ENCODE assay signal across 8 mouse cellular contexts in genomic region chr5:129730344-129730743, GRCm38 (mm10). TPM values are rescaled to one million over a fixed set of nuclear protein-coding genes. Genes with fewer than 3 reads are reported as not detected.
A peak's percentile ranks its signal among the peaks of the same experiment; 100 is the strongest.
DNase-seq lines count a peak whose midpoint lies in the region; ATAC-seq and TF ChIP-seq lines count a peak whose summit lies in the region.

No protein-coding gene starts in this region.

- H3K36me3 ChIP-seq in embryonic facial prominence, embryonic 12.5 days = no peaks in the 10 kb centered on the region
- peaks cover 2% of the 10 kb centered on the region for H3K36me3 ChIP-seq in heart, embryonic 16.5 days (ENCODE audit: control insufficient read depth, insufficient read depth)
- H3K36me3 ChIP-seq in liver, adult 2 months (ENCODE audit: control insufficient read depth, insufficient read depth, low read length) = no peaks in the 10 kb centered on the region

- no peak overlapping the region for H3K4me2 ChIP-seq in embryonic facial prominence, embryonic 12.5 days (replicated peaks)
- H3K4me2 ChIP-seq in heart, embryonic 16.5 days (ENCODE audit: low read depth, low read length) = peak overlapping the region; percentile 55

- no peak overlapping the region for H3K4me3 ChIP-seq in embryonic facial prominence, embryonic 12.5 days
- H3K4me3 ChIP-seq in heart, embryonic 16.5 days (ENCODE audit: low read length) = 0 out of 2 replicates have a peak overlapping the region, but pooled peaks have one; percentile 17
- no peak overlapping the region for H3K4me3 ChIP-seq in liver, adult 2 months (ENCODE audit: insufficient read depth, low read depth, low read length)

- 0 out of 2 replicates have a peak overlapping the region, but pooled peaks have one; percentile 11 for H3K27ac ChIP-seq in embryonic facial prominence, embryonic 12.5 days
- H3K27ac ChIP-seq in heart, embryonic 16.5 days (ENCODE audit: low read length) = peak overlapping the region; percentile 95
- peak overlapping the region; percentile 17; the same call in 1 of the 2 replicates for H3K27ac ChIP-seq in liver, adult 2 months (replicated peaks; ENCODE audit: insufficient read depth, low read depth, low read length)

- peak; percentile 41 for DNase-seq in urinary bladder, postnatal 14 days (ENCODE audit: low spot score)
- no peak for DNase-seq in urinary bladder, postnatal 4 days (ENCODE audit: low spot score in 2 of 2)
- DNase-seq in liver, adult 2 months (ENCODE audit: extremely low read depth, low read depth, low spot score) = peak; percentile 62
- no peak for DNase-seq in c-Kit-positive CD71-positive TER-119-positive erythroid progenitor cells, embryonic 14.5 days (ENCODE audit: low spot score)
- DNase-seq in left cerebral cortex, adult 11 months (ENCODE audit: low spot score) = no peak
- no peak for DNase-seq in thymus, postnatal 10 days (ENCODE audit: low spot score in 2 of 2)

- H3K9me3 ChIP-seq in embryonic facial prominence, embryonic 12.5 days = no peaks in the 10 kb centered on the region
- no peaks in the 10 kb centered on the region for H3K9me3 ChIP-seq in heart, embryonic 16.5 days (replicated peaks; ENCODE audit: control insufficient read depth, low read length)

- H3K79me2 ChIP-seq in liver, adult 2 months (ENCODE audit: control insufficient read depth, insufficient read depth, low read length) = peaks cover 6% of the 10 kb centered on the region; the same call in 1 of the 2 replicates

- no peak overlapping the region; the same call in 1 of the 2 replicates for H3K9ac ChIP-seq in embryonic facial prominence, embryonic 12.5 days
- peak overlapping the region; percentile 14 for H3K9ac ChIP-seq in heart, embryonic 16.5 days (ENCODE audit: low read length)
- no peak overlapping the region for H3K9ac ChIP-seq in liver, adult 2 months (ENCODE audit: low read depth, low read length)

- no peak for ATAC-seq in embryonic facial prominence, embryonic 12.5 days (ENCODE audit: insufficient number of reproducible peaks, insufficient read depth, low FRiP score, low TSS enrichment)
- ATAC-seq in heart, embryonic 16.5 days (replicated peaks; ENCODE audit: extremely low read depth, insufficient read depth, low FRiP score) = peak; percentile 78

- no peaks in the 10 kb centered on the region for H3K27me3 ChIP-seq in embryonic facial prominence, embryonic 12.5 days
- no peaks in the 10 kb centered on the region for H3K27me3 ChIP-seq in heart, embryonic 16.5 days (ENCODE audit: control insufficient read depth, insufficient read depth, low read length)
- H3K27me3 ChIP-seq in liver, adult 2 months (ENCODE audit: control insufficient read depth, insufficient read depth, low read length) = no peaks in the 10 kb centered on the region

- peaks cover 20% of the 10 kb centered on the region; the same call in 1 of the 2 replicates for H3K4me1 ChIP-seq in embryonic facial prominence, embryonic 12.5 days
- peaks cover 38% of the 10 kb centered on the region for H3K4me1 ChIP-seq in heart, embryonic 16.5 days (ENCODE audit: control insufficient read depth, insufficient read depth, low read length)
- peaks cover 7% of the 10 kb centered on the region; the same call in 1 of the 2 replicates for H3K4me1 ChIP-seq in liver, adult 2 months (ENCODE audit: control insufficient read depth, insufficient read depth, low read length)

- no peak for TF ChIP-seq CTCF in liver, adult 2 months (IDR thresholded peaks at IDR 0.05; ENCODE audit: low read depth, low read length)

- 68% methylated on average over 11 of the region's 11 CpGs for WGBS in embryonic facial prominence, embryonic 12.5 days
- 22% methylated on average over 11 of the region's 11 CpGs for WGBS in heart, embryonic 16.5 days
- WGBS in liver, adult 2 months = 12% methylated on average over 11 of the region's 11 CpGs

- no peak for TF ChIP-seq POLR2A in liver, adult 2 months (IDR thresholded peaks at IDR 0.05; ENCODE audit: extremely low read depth, insufficient read depth, low read length)

RNA-seq across cellular contexts. Expression of gene Nipsnap2, which starts 5.5 kb away (rescaled TPM):
- 89.1 and 96.8 TPM in 2 replicates for polyA plus RNA-seq in embryonic facial prominence, embryonic 12.5 days (2016; fragmentation: Nextera tagmentation; extraction: Ambion mirVana)
- polyA plus RNA-seq in heart, embryonic 16.5 days (2015; fragmentation: Nextera tagmentation; extraction: Ambion mirVana) = 398 and 419 TPM in 2 replicates
- 15.0 and 15.2 TPM in 2 replicates for total RNA-seq in liver, adult 2 months (2014; rRNA removed)
- polyA plus RNA-seq in liver, adult 2 months (2012; rRNA removed) = 10.8 and 15.0 TPM in 2 replicates

RNA-seq across cellular contexts. Expression of gene Mrps17, which starts 15.0 kb away (rescaled TPM):
- polyA plus RNA-seq in embryonic facial prominence, embryonic 12.5 days (2016; fragmentation: Nextera tagmentation; extraction: Ambion mirVana) = 187 and 190 TPM in 2 replicates
- polyA plus RNA-seq in heart, embryonic 16.5 days (2015; fragmentation: Nextera tagmentation; extraction: Ambion mirVana) = 152 and 161 TPM in 2 replicates
- 55.5 and 60.8 TPM in 2 replicates for total RNA-seq in liver, adult 2 months (2014; rRNA removed)
- polyA plus RNA-seq in liver, adult 2 months (2012; rRNA removed) = 78.0 and 94.6 TPM in 2 replicates

RNA-seq across cellular contexts. Expression of gene Sept14, which starts 22.0 kb away (rescaled TPM):
- polyA plus RNA-seq in embryonic facial prominence, embryonic 12.5 days (2016; fragmentation: Nextera tagmentation; extraction: Ambion mirVana) = not detected in 2 replicates
- polyA plus RNA-seq in heart, embryonic 16.5 days (2015; fragmentation: Nextera tagmentation; extraction: Ambion mirVana) = not detected in 2 replicates
- total RNA-seq in liver, adult 2 months (2014; rRNA removed) = not detected in 2 replicates
- not detected in 2 replicates for polyA plus RNA-seq in liver, adult 2 months (2012; rRNA removed)

RNA-seq across cellular contexts. Expression of gene Psph, which starts 56.9 kb away (rescaled TPM):
- polyA plus RNA-seq in embryonic facial prominence, embryonic 12.5 days (2016; fragmentation: Nextera tagmentation; extraction: Ambion mirVana) = 30.0 and 31.7 TPM in 2 replicates
- polyA plus RNA-seq in heart, embryonic 16.5 days (2015; fragmentation: Nextera tagmentation; extraction: Ambion mirVana) = 27.7 and 33.4 TPM in 2 replicates
- total RNA-seq in liver, adult 2 months (2014; rRNA removed) = 4.1 and 9.8 TPM in 2 replicates
- polyA plus RNA-seq in liver, adult 2 months (2012; rRNA removed) = 8.3 and 11.0 TPM in 2 replicates

Comparison
In these comparisons a context has a peak if more than half of its experiments do, and no peak if none do; other contexts are left out.
1. DNase-seq: peak in urinary bladder, postnatal 14 days (single experiment) and liver, adult 2 months (single experiment); none in urinary bladder, postnatal 4 days (0 of 2), c-Kit-positive CD71-positive TER-119-positive erythroid progenitor cells, embryonic 14.5 days (single experiment), left cerebral cortex, adult 11 months (single experiment) and thymus, postnatal 10 days (0 of 2).
2. H3K27ac ChIP-seq: peak in every context shown above with its lines; median percentile 95 in heart, embryonic 16.5 days; 17 in liver, adult 2 months; 11 in embryonic facial prominence, embryonic 12.5 days.